Mouse (Mus musculus) bone marrow, adult 2 months (tissue): ENCODE results near the gene Pax2. TPM values are rescaled to one million over a fixed set of nuclear protein-coding genes. Genes with fewer than 3 reads are reported as not detected.

Experiments
- H3K27ac ChIP-seq: fragments of 200-500 bp; 2 replicates; pipeline ENCODE4 v1.5.1; 2012; ENCODE audit warnings: low read depth, mild to moderate bottlenecking, control low read depth, inconsistent platforms, low read length; ENCODE audit not compliant: control insufficient read depth, poor library complexity, insufficient read depth
- H3K4me1 ChIP-seq: fragments of 200-500 bp; 2 replicates; pipeline ENCODE4 v1.6.1; 2011; ENCODE audit warnings: low read length; ENCODE audit not compliant: control insufficient read depth, insufficient read depth
- H3K4me3 ChIP-seq: fragments of 200-500 bp; replicated peaks from 2 replicates; pipeline ENCODE3; 2011; ENCODE audit warnings: mild to moderate bottlenecking, low read depth, low read length, control low read depth; ENCODE audit not compliant: control insufficient read depth
- CTCF ChIP-seq: fragments of 200-500 bp; IDR thresholded peaks from 2 replicates; pipeline ENCODE4 v1.5.1; 2011; ENCODE audit warnings: low read length, control low read depth; ENCODE audit not compliant: control insufficient read depth, insufficient read depth
- POLR2A ChIP-seq: fragments of 200-500 bp; IDR thresholded peaks from 2 replicates; pipeline ENCODE4 v1.6.1; 2011; ENCODE audit warnings: low read depth, mild to moderate bottlenecking, control low read depth, low read length, borderline replicate concordance; ENCODE audit not compliant: control insufficient read depth
- WGBS: fragments of 180-500 bp; shearing (Covaris S2); methylation state at CpG from one replicate; pipeline ENCODE4 v1.1.7; 2018; 5-methylcytosine and 5-hydroxymethylcytosine counted together
- polyA plus RNA-seq: library from polyadenylated mRNA; stranded (reverse); fragments of >200 nt; gene quantifications from 2 replicates; pipeline ENCODE4 v1.2.4, GENCODE M21; 2011; ENCODE audit warnings: low replicate concordance; ENCODE audit not compliant: missing spikeins, insufficient read depth, insufficient read length

Gene Pax2
- polyA plus RNA-seq, 1 experiment: not detected

DNA sequence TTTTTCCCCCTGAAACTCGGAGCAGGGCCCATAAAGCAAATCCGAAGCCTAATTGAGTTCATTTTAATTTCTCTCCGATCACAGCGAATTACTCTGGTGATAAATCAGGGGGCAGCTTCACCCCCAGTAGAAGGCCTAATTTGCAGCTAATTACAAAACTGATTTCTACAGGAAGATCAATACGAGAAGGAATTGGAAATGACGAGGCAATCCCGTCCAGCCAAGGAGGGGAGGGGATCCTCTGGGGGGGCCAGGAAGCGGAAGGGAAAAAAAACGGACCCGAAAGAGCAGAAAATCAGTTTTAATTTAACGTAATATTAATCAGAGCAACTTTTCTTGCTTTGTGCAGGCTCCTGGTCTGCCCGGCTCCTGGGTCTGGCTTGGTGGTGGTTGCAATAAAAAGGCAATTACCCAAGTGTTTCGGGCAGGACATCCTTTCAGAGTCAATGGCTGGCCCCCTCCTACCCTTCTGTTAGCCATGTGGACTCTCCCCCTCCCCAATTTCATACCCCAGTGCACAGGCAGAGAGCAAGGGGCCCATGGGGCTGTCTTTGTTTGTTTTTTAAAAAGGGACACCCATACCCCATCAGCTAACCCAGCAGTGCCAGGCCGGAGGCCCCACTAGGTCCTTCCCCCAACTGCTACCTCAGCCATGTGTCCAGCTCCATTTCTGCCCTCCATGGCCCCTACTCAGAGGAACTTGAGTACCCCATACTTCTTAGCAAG is 61.7 kb downstream of the Pax2 start:
- TF ChIP-seq CTCF (no peak), POLR2A (no peak)
- Histone ChIP-seq H3K27ac (no peak overlapping the region), H3K4me3 (no peak overlapping the region), H3K4me1 (no peaks in the 10 kb centered on the region)
- WGBS: 70% methylated on average over 14 of the region's 14 CpGs

DNA sequence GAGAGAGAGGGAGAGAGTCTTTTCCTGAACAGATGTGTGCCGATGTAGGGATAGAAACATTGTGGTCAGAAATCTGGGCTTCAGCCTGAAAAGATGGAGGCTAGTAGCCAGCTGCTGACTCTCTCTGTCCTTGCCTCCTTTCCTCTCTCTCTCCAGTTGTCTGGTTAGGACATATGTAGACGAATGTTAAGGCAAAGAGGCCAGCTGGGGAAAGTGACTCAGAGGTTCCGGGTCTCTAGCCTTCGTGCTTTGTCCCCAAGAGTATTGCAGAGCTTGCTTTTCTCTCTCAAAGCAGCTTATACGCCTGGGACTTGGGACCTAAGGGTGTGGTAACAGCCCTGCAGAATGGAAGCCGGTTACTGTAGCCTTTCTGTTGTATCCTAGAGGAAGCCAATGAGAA is 62.8 kb downstream of the Pax2 start:
- TF ChIP-seq CTCF: no peak
- no peak for TF ChIP-seq POLR2A
- no peak overlapping the region for H3K4me3 ChIP-seq
- H3K4me1 ChIP-seq: no peaks in the 10 kb centered on the region
- H3K27ac ChIP-seq: no peak overlapping the region
- WGBS: 62% methylated on average over 6 of the region's 6 CpGs

DNA sequence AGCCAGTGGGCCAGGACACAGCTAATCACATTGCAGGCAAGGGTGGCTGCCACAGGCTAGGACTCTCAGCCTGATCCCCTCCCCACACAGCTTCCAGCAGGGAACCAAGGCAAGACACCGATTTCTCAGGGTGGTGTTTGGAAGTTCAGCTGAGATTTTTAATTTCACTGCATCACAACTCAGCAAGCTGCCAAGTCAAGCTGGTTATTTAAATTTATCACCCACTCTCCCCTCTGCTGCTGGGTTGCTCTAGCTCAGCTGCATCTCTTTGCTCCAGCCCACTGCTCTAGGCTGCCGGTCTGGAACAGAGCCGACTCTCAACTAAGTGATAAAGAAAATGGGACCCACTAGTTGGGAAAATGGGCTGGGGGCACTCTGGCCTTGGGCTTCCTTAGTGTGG is 65.7 kb downstream of the Pax2 start:
- 52% methylated on average over 3 of the region's 3 CpGs for WGBS
- Histone ChIP-seq H3K27ac (no peak overlapping the region), H3K4me1 (no peaks in the 10 kb centered on the region), H3K4me3 (no peak overlapping the region)
- TF ChIP-seq CTCF: no peak

DNA sequence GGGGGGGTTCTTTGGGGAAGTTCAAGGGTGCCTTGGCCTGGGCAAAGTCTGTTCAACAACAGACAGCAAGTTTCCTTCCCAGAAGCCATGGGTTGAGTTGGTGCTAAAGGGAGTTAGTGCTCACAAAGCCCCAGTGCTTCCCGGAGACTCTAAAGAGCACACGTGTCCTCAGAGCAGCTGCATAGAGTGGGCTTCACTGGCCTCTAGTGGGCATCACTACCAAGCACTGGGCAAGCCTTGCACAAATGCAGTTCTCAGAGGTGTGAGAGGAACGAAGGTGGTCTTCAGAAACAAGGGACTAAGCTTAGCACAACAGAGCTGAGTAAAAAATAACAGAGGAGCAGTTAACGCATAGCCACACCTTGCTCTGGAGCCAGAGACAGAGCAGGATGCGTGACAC is 66.5 kb downstream of the Pax2 start:
- WGBS: 56% methylated on average over 5 of the region's 5 CpGs
- Histone ChIP-seq H3K4me1 (no peaks in the 10 kb centered on the region), H3K27ac (no peak overlapping the region), H3K4me3 (no peak overlapping the region)
- TF ChIP-seq POLR2A (no peak), CTCF (no peak)

DNA sequence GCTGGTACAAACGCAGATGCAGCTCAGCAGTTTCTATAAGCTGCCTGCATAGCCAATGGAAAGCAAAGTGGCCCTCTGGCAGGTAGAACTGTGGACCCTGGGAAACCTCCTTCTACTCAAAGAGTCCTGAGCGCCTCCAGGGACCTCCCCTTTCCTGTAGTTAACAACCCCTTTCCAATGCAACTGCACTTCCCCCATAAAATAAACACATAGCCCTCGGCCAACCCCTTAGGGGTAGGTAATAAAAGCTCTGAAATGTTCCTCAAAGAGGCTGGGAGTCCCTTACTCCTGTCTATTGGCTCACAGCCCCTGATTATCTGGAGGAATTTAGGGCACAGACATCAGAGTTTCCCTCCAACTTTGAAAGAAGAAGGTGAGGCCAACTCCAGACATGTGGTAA is 67.8 kb downstream of the Pax2 start:
- Histone ChIP-seq H3K27ac (no peak overlapping the region), H3K4me1 (no peaks in the 10 kb centered on the region), H3K4me3 (no peak overlapping the region)
- TF ChIP-seq POLR2A (no peak), CTCF (no peak)
- 12% methylated on average over 3 of the region's 3 CpGs for WGBS

DNA sequence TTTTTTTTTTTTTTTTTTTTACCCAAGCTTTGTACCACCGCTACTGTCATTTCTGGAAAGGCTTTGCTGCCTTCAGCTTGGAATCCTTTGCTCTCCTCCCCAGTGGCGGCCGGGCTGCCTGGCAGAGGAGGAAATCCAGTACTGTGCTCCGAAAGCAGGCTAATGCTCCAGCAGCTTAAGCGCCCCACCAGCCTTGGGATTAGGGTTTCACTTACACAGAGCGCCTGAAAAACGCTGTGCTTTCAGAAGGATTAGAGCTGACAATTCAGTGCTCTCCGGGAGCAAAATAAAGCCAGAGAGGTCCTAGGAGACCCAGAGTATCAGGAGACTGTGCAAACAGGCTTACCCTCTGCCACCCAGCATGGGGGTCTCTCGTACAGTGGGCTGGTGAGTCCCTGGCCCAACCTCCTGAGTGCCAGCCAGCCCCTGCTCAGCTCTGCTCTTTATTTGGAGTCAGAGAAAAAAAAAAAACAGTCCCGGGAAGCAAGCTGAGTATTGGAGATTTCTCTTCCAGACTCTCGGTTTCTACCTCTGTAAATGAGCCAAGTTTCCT is 69.4 kb downstream of the Pax2 start:
- Histone ChIP-seq H3K4me3 (no peak overlapping the region), H3K4me1 (no peaks in the 10 kb centered on the region), H3K27ac (no peak overlapping the region)
- TF ChIP-seq POLR2A: no peak
- TF ChIP-seq CTCF: no peak
- 31% methylated on average over 11 of the region's 11 CpGs for WGBS

DNA sequence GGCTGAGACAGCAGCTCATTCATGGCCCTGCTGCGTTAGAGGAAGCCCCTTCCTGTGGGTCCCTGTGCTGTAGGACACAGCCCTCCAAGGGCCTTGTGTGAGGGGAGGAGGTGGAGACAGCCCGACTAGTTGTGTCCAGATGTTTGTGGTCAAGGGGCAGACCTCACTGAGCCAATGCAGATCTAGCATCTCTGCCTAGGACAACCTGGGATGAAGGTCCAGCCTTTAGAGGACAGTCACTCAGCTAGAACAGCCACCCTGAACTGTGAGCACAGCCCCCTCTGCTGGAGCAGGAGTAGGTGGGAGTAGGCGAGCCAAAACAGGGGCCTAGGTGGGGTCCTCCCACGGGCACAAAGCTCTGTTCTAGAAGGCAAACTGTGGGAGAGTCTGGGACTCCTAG is 70.0 kb downstream of the Pax2 start:
- TF ChIP-seq POLR2A (no peak), CTCF (no peak)
- WGBS: 19% methylated on average over 4 of the region's 4 CpGs
- H3K27ac ChIP-seq: no peak overlapping the region
- H3K4me1 ChIP-seq: no peaks in the 10 kb centered on the region
- H3K4me3 ChIP-seq: no peak overlapping the region

DNA sequence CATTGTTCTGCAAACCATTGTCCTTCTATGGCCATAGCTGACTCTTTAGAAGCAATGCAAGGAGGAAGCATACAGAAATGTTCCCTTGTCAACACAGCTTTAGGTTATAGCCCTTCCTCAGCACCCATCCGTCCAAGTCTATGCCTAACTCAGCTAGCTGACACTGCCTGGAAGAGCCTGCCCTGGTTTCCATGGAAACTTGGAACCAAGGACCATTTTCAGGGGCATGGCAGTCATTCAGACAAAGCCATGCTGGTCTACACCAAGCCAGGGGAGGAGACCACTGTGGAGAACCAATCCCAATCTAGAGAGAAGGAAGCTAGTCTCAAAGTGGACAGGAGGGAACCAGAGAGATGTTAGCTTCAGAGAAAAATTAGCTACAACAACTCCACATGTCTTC is 77.5 kb downstream of the Pax2 start:
- TF ChIP-seq POLR2A (no peak), CTCF (no peak)
- no peaks in the 10 kb centered on the region for H3K4me1 ChIP-seq
- no peak overlapping the region for H3K27ac ChIP-seq
- H3K4me3 ChIP-seq: no peak overlapping the region
- 56% methylated on average over 1 of the region's 1 CpGs for WGBS
